Mouse (Mus musculus) spleen, adult 2 months (tissue): ENCODE measurements around the gene Pigb. TPM values are rescaled to one million over a fixed set of nuclear protein-coding genes. Genes with fewer than 3 reads are reported as not detected.

Experiments
- DNase-seq, 2 experiments: peaks; one replicate each; pipeline versions ENCODE4 v3.0.0 to v3.0.0-alpha.2; 2012 to 2021; ENCODE audit warnings: low spot score in 2 of 2, low read depth in 1 of 2
- H3K27ac ChIP-seq: fragments of 200-500 bp; 2 replicates; pipeline ENCODE4 v1.5.1; 2012; ENCODE audit warnings: low read length, inconsistent platforms; ENCODE audit not compliant: insufficient read depth
- H3K27me3 ChIP-seq: fragments of 200-500 bp; 2 replicates; pipeline ENCODE4 v1.6.1; 2012; ENCODE audit warnings: mild to moderate bottlenecking, moderate library complexity, low read length, inconsistent platforms; ENCODE audit not compliant: control insufficient read depth, insufficient read depth
- H3K36me3 ChIP-seq: fragments of 200-500 bp; 2 replicates; pipeline ENCODE4 v1.6.1; 2012; ENCODE audit warnings: mild to moderate bottlenecking, low read length, inconsistent platforms; ENCODE audit not compliant: control insufficient read depth, insufficient read depth
- H3K4me1 ChIP-seq: fragments of 200-500 bp; 2 replicates; pipeline ENCODE4 v1.6.1; 2011; ENCODE audit warnings: inconsistent platforms; ENCODE audit not compliant: control insufficient read depth, insufficient read depth, insufficient read length
- H3K4me3 ChIP-seq: fragments of 200-500 bp; 2 replicates; pipeline ENCODE4 v1.5.1; 2011; ENCODE audit warnings: mild to moderate bottlenecking, inconsistent platforms; ENCODE audit not compliant: insufficient read depth, insufficient read length; ENCODE audit errors: extremely low read depth
- CTCF ChIP-seq: fragments of 200-500 bp; IDR thresholded peaks from 2 replicates; pipeline ENCODE4 v1.5.1; 2011; ENCODE audit warnings: mild to moderate bottlenecking, inconsistent platforms; ENCODE audit not compliant: insufficient read depth, insufficient read length, insufficient replicate concordance; ENCODE audit errors: extremely low read depth
- POLR2A ChIP-seq: fragments of 200-500 bp; IDR thresholded peaks from 2 replicates; pipeline ENCODE4 v1.6.1; 2011; ENCODE audit warnings: low read depth, low read length, inconsistent platforms
- WGBS: fragments of 180-500 bp; shearing (Covaris S2); methylation state at CpG from one replicate; pipeline ENCODE4 v1.1.7; 2018; 5-methylcytosine and 5-hydroxymethylcytosine counted together
- polyA plus RNA-seq: library from polyadenylated mRNA; depleted of rRNA; stranded (reverse); fragments of >200 nt; gene quantifications from 2 replicates; pipeline ENCODE4 v1.2.3, GENCODE M21; 2012; rRNA removed

Pigb gene
- 6.8 and 8.3 TPM in 2 replicates for polyA plus RNA-seq

GRCm38 (mm10) chr9:73040080-73040479 is at the start of gene Pigb:
Gene Pigb, minus strand, starts transcription at chr9:73040378.
- Histone ChIP-seq H3K27me3 (no peaks in the 10 kb centered on the region), H3K36me3 (no peaks in the 10 kb centered on the region), H3K4me3 (peak within 1 kb of the TSS; percentile 94), H3K4me1 (peaks cover 3% of the 10 kb centered on the region; the same call in 1 of the 2 replicates), H3K27ac (peak within 1 kb of the TSS; percentile 73)
- TF ChIP-seq POLR2A (no peak), CTCF (no peak)
- DNase-seq = no peak
- WGBS = 22% methylated on average over 6 of the region's 6 CpGs

GRCm38 (mm10) chr9:73089222-73089920 is 49.2 kb upstream of the Pigb start:
- Histone ChIP-seq H3K4me1 (peaks cover 4% of the 10 kb centered on the region; the same call in 1 of the 2 replicates), H3K27me3 (no peaks in the 10 kb centered on the region), H3K36me3 (0 out of 2 replicates have a peak, but pooled peaks cover 1% of the 10 kb centered on the region), H3K4me3 (no peak overlapping the region), H3K27ac (peak overlapping the region; percentile 70)
- DNase-seq = peak; percentile 10 to 30
- no peak for TF ChIP-seq POLR2A
- no peak for TF ChIP-seq CTCF
- WGBS = 17% methylated on average over 16 of the region's 16 CpGs

- 51% methylated on average over 5 of the region's 5 CpGs for WGBS
- Histone ChIP-seq H3K4me3 (no peak overlapping the region), H3K4me1 (peaks cover 6% of the 10 kb centered on the region; the same call in 1 of the 2 replicates), H3K27me3 (no peaks in the 10 kb centered on the region), H3K36me3 (0 out of 2 replicates have a peak, but pooled peaks cover 1% of the 10 kb centered on the region), H3K27ac (no peak overlapping the region)
- TF ChIP-seq POLR2A = no peak
- TF ChIP-seq CTCF = no peak
- no peak for DNase-seq
Measured at GRCm38 (mm10) chr9:73087581-73087980, 47.4 kb upstream of the Pigb start.

- Histone ChIP-seq H3K4me1 (peaks cover 6% of the 10 kb centered on the region; the same call in 1 of the 2 replicates), H3K27me3 (no peaks in the 10 kb centered on the region), H3K27ac (no peak overlapping the region), H3K4me3 (no peak overlapping the region), H3K36me3 (0 out of 2 replicates have a peak, but pooled peaks cover 1% of the 10 kb centered on the region)
- no peak for DNase-seq
- no peak for TF ChIP-seq POLR2A
- TF ChIP-seq CTCF = no peak
- 55% methylated on average over 8 of the region's 8 CpGs for WGBS
Measured at GRCm38 (mm10) chr9:73087121-73087520, 46.9 kb upstream of the Pigb start.

GRCm38 (mm10) chr9:73085845-73086244 is 45.7 kb upstream of the Pigb start:
- Histone ChIP-seq H3K27ac (no peak overlapping the region), H3K27me3 (no peaks in the 10 kb centered on the region), H3K4me1 (peaks cover 6% of the 10 kb centered on the region; the same call in 1 of the 2 replicates), H3K4me3 (no peak overlapping the region), H3K36me3 (0 out of 2 replicates have a peak, but pooled peaks cover 1% of the 10 kb centered on the region)
- TF ChIP-seq POLR2A = no peak
- TF ChIP-seq CTCF = no peak
- 43% methylated on average over 6 of the region's 6 CpGs for WGBS
- no peak for DNase-seq

- DNase-seq = no peak
- H3K4me1 ChIP-seq = peaks cover 2% of the 10 kb centered on the region; the same call in 1 of the 2 replicates
- WGBS = 42% methylated on average over 6 of the region's 6 CpGs
- H3K36me3 ChIP-seq = 0 out of 2 replicates have a peak, but pooled peaks cover 1% of the 10 kb centered on the region
- H3K27me3 ChIP-seq = no peaks in the 10 kb centered on the region
- H3K27ac ChIP-seq = no peak overlapping the region
- TF ChIP-seq CTCF = no peak
- TF ChIP-seq POLR2A = no peak
- no peak overlapping the region for H3K4me3 ChIP-seq
Measured at GRCm38 (mm10) chr9:73083956-73084355, 43.8 kb upstream of the Pigb start.
